Mouse (Mus musculus) cerebellum, adult 8-10 months (tissue): ENCODE results near the gene Gp5.
"Not testable (repeated sequence)": the region's sequence is repeated elsewhere in the genome, so short reads cannot be mapped to it uniquely, and the experiment has no call there.

Experiments used
- DNase-seq: peaks from one replicate; pipeline ENCODE4 v3.0.0; 2022

Gene Gp5

GRCm38 (mm10) chr16:30310647-30311046 is at the start of gene Gp5:
TSS of gene Gp5 (minus strand) at chr16:30310779.
- no peak for DNase-seq

GRCm38 (mm10) chr16:30353489-30353888 is 42.9 kb upstream of the Gp5 start:
- DNase-seq: not testable (repeated sequence)

- DNase-seq: no peak
These were observed 3.7 kb upstream of the Gp5 start for GRCm38 (mm10) chr16:30314236-30314635.

DNA sequence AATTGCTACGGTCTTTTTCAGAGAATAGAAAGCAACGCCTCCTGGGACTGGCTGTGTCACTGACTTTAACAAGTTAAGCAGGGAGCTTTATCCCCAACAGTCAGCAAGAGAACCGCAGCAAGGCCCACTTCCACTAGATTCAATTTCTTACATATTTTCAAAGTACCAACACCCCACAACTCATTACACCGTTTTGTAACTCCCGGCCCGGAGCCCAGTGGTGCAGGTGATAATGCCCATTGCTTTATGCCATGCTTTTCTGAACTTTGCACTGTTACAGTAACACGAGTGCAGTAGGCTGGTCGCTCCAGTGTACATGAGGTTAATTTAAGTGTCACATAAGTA is 436 bp downstream of the Gp5 start:
- DNase-seq: no peak

DNA sequence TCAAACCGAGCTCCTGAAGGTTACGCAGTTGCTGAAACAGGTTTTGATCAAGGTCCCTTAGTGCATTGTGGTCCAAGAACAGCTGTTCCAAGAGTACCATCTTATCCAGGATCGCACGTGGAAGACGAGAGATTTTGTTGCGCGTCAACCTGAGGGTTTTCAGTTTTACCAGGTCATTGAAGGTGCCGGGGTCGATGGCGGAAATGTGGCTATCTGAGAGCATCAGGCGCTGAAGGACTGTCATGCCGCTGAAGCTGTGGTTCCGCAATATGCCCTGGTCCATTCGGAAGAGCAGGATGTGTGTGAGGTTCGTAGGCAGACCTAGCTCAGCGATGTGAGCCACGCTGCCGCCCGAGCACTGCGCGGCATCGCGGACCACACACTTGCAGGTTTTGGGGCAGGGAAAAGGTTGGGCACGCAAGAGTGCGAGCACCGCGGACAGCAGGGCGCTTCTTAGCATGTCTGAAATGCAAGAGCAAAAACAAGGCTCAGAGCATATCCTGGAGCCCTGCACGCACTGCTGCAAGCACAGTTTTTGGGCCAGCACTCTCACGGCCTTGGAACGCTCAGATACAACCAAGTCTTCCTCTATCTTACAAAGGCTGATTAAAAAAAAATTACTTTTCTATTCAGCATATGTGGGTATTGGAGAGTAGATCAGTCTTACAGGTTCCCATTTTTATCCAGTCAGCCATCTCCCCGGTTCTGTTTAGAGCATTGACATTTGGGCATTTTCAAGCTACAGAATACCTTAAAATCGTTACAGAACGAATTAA is 996 bp downstream of the Gp5 start:
- DNase-seq: peak; percentile 32

- DNase-seq: peak; percentile 68
These were observed 1.8 kb downstream of the Gp5 start for GRCm38 (mm10) chr16:30308616-30309394.

GRCm38 (mm10) chr16:30307961-30308615 is 2.5 kb downstream of the Gp5 start:
- peak; percentile 43 for DNase-seq

DNA sequence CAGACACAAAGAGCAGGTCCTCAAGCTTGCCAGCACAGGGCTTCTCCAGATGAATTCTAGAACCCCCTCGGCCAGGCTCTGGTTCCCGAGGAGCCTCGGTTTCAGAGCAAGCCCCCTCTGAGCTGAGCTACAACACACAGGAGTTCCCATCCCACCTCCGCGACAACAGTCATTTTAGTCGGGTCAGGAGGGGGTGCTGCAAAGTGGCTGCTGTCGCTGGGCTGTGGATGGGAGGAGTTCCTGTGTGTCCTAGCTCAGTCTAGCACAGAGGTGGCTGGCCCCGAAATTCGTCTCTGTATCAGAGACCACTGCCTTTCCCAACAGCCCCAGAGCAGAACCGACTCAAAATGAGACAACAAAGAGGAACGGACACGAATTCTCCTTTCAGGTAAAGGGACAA is 3.3 kb downstream of the Gp5 start:
- no peak for DNase-seq

DNA sequence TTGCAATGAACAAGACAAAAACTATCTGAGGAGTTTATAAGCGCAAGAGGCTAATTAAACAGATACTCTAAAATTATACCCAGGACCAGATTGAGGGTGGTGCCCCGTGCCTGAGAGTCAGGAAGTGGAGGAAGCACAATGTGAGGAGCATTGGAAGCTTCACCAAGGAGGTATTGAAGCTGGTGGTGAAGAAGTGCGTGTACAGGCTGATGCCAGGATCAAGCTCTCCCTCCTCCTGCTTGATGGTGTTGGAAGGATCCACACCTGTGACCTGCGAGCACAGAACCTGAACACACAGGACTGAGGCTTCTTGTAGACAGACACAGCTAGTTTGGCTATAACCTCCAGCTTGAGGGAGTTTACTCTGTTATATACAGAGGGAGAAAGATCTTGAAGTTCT is 4.5 kb downstream of the Gp5 start:
- no peak for DNase-seq

DNA sequence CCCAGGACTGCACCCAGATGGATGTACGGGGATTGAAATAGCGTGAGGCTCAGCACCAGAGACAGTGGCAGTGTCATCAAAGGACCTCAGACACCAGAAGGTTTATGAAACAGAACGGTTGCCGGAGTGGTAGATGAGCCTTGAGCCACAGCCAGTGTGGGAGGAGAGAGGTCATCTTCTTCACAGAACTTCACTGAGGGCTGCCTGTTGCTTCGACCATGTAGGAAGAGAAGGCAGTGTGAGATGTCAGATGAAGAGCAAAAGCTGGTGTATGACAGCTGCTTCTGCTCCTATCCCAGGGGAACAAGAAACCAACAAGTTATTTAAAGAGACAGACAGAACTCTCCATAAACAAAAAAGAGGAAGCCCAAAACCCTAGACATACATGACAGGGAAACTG is 6.3 kb downstream of the Gp5 start:
- DNase-seq: no peak

- DNase-seq: no peak
These were observed 7.2 kb downstream of the Gp5 start for GRCm38 (mm10) chr16:30303411-30303810.

GRCm38 (mm10) chr16:30302686-30303085 is 7.9 kb downstream of the Gp5 start:
- DNase-seq: no peak

DNA sequence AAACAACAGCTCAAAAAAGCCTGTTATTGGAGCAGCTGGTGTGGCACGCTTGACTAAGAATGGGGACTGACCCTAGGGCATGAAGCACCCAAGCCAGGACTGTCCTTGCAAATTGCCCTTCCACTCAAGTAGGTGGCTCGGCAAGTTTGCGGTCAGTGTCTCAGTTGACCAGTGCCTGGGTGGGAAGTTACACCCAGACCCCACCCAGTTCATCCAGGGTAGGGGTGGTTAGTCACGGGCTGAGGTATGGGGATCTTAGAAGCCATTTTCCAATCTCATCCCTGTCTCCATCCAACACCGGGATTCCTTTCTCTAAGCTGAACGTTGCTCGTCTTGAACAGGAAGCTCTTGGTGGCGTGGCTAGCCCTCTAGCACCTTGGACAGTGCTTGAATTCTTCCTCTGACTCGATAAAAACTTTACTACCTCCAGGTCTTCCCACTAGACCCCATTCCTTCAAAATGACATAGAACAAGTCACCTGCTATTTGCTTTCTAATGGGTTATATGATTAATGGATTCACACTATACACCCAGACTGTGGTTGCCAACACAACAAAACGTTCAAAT is 10.8 kb downstream of the Gp5 start:
- no peak for DNase-seq

DNA sequence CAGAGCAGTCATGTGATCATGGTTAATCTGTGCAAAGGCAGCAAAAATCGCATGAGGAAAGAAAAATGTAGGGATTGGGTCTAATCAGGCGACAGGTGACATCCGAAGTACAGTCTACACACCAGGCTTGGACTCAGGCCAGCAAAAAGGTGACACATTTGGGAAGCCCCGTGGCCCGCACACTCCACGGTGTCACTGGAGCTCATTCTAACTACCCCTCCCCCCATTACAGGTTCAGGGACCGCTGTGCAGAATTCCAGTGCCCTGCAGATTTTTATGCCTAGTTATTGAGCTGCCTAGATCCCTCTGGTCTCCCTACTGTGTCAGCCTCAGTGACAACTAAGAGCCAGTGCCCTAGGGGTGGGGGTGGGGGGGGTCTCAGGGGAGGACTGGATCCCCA is 13.1 kb downstream of the Gp5 start:
- DNase-seq: no peak

DNA sequence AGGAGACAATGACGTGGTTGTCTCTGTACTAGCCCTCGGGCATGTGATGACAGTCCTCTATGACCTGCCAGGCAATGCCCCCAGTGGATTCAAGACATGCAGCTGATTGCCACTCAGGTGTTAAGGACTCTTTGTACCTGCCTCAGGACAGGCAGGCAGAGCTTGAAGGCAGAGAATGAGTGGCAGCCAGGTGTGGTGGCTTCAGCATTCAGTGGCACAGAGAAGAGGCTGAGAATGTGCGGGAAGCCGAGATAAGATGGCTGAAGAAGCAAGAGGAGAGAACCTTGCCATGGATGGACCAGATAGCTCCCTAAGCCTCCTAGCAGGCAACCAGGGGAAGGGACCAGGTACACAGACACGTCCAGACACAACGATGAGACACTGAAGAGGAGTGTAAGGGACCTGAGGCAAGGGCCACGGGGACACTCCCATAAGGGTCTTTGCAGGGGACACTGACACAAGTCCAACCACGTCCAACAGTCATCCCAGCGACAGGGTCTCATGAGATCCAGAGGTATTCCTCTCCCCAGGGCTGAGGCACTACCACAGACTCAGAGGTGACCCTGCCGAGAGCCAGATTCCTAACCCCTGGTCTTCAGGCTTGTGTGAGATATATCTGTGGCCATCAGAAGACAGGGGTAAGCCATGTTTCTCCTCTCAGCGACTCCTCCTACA is 13.8 kb downstream of the Gp5 start:
- DNase-seq: no peak

DNA sequence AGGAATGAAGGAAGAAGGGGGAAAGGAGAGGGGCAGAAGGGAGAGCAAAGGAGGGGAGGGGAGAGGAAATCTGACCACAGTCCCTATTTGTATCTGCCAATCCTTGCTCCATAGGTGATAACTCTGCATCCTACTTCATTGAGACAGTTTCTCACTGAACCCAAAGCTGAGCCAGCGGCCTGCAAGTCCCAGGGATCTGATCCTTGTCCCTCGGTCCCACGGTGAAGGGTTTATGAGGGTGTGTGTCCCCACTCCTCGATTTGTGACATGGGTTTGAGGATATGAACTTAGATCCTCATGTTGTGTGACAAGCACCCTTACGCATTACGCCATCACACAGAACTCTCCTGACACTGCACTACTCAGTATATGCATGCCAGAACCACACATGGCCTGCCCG is 15.5 kb downstream of the Gp5 start:
- DNase-seq: no peak

DNA sequence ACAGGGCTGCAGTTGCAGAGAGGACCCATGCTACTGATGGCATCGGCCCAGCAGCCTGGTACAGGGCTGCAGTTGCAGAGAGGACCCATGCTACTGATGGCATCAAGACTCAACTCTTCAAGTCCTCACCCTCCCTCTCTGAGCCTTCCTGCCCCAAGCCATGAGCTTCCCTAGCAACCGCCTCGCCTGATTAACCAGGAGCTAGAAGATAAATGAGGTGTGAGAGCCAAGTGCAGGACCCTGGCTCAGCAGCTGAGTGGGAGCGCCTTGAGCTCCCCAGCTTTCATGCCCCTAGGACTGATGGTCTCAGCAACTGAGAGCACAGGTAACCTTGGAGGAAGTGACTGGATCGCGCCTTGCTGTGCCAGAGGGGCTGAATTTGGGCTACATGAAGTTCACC is 20.1 kb downstream of the Gp5 start:
- DNase-seq: no peak

- no peak for DNase-seq
These were observed 24.9 kb downstream of the Gp5 start for GRCm38 (mm10) chr16:30285701-30286100.

DNA sequence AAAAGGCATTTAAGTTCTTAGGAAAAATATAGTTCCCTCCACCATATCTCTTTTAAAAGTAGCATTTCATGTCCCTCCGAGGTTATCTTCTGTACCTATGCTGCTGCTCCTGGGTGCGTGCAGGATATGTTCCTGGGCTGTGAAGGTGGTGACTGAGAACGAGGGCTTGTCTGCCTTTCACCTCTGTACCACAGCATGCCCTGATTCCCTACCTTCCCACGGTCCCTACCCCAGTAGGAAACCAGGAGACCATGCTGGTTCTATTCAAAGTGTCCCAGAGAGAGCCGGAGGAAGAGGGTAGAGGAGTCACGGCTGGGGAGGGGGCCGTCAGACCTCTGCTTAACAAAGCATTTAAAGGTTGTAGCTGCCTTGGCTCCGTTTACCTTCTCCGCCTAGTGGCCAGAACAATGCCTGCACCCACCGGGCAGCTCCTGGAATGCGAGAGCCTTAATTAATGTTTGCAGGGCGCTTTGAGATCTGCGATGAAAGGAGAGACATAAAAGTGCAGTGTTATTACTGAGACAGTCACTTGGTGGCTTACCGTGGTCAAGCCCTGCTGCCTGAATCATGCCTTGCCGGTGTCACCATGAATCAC is 26.7 kb downstream of the Gp5 start:
- DNase-seq: peak; percentile 7

- DNase-seq: no peak
These were observed 27.6 kb downstream of the Gp5 start, which contains the start of gene Lrrc15 for GRCm38 (mm10) chr16:30282844-30283495. TSS of gene Lrrc15 (minus strand) at chr16:30283256.

DNA sequence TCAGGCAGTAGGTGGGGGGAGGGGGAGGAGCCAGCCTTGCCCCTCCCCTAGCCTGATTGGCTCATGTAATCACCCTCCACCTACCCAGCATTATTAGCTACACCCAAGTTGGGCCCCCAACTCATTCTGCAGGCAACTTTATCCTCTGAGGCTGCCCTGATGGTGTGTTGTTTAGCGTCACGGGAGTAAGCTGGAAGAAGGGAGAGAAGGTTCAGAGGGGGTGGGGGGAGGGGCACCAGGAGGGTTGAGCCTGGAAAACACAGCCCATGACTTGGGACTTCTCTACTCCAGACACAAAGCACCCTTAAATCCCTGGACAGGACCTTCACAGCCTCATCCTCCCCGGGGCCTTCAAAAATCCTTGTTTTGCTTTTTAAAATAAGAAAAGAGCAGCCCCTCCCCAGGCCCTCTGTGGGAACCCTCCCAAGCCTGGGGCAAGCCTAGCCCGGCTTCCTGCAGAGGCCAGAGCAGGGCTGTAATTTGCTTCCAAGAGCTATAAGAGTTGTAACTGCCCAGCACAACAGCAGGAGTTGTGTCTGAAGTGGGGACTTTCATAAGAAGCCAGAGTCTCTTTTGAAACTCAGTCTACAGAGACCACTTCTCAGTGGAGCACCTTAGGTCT is 29.8 kb downstream of the Gp5 start:
- DNase-seq: no peak

GRCm38 (mm10) chr16:30278406-30278805 is 32.2 kb downstream of the Gp5 start:
- DNase-seq: no peak
